Mouse (Mus musculus): ENCODE measurements around the gene Dpyd. TPM values are rescaled to one million over a fixed set of nuclear protein-coding genes. Genes with fewer than 3 reads are reported as not detected.

Gene Dpyd
- polyA plus RNA-seq, 1 experiment, result 0.57 TPM

DNA sequence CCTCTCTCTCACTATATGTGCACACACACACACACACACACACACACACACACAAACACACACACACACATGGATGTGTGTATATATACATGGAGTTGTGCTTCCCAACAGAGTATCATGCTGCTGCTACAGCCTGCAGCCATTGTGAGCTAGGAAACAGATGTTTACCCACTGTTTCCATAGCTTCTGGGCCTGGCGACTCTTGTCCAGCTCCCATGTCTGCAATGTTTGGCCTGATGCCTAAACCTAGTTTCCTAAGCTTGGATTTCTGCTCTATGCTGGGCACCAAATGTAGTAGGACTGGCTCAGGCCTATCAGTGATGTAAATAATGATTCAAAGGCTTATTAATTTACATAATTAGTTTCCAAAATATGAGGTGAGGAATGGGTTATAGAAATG lies 524.7 kb downstream of the Dpyd start:
- Histone ChIP-seq H3K9me3 (replicated peaks; ENCODE audit: control insufficient read depth, insufficient read depth, low read length, poor library complexity, severe bottlenecking) (no peaks in the 10 kb centered on the region), H3K4me1 (ENCODE audit: control insufficient read depth, insufficient read depth, low read length) (no peaks in the 10 kb centered on the region), H3K27me3 (ENCODE audit: control insufficient read depth, insufficient read depth, low read length, poor library complexity, severe bottlenecking) (no peaks in the 10 kb centered on the region), H3K27ac (ENCODE audit: insufficient read depth, low read length) (no peak overlapping the region), H3K9ac (ENCODE audit: low read depth, poor library complexity, severe bottlenecking) (no peak overlapping the region), H3K36me3 (ENCODE audit: control insufficient read depth, insufficient read depth, low read length, poor library complexity, severe bottlenecking) (no peaks in the 10 kb centered on the region), H3K4me3 (ENCODE audit: low read depth, low read length) (no peak overlapping the region)
- no peak for TF ChIP-seq EP300 (IDR thresholded peaks at IDR 0.05; ENCODE audit: insufficient read depth, low read depth, low read length)
- no peak for TF ChIP-seq CTCF (IDR thresholded peaks at IDR 0.05; ENCODE audit: low read depth, low read length)
- TF ChIP-seq POLR2A (IDR thresholded peaks at IDR 0.05; ENCODE audit: insufficient read depth, low read length), result no peak

DNA sequence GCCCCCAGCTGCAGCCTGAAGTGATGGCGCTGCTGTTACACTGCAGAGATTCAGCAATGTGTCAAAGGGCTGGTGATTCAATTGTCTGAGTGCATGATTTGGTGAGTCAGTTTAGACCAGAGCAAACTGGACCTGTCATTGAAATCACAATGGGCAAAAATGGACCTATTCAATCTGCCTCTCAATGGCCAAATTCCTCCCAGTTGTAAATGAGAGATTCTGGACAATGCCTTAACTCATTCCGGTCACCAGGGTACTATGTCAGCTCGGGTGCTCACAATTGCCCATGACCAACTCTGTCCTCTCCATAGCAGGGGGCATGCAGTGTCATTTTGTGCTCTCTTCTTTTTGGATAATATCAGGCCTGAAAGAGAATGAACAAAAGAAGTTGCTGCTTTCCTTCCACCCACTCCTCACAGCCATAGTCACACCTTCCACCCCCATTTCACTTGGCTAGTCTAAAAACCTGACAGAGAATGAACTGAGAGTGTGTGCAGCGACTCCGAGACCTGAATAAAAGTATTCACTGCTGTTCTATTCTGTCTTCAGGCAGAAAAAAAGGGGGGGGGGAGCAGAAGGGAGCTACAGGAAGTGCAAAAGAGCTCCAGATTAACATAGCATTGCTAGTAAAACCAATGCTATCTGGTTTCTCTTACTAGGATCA lies 533.4 kb downstream of the Dpyd start:
- Histone ChIP-seq H3K27me3 (ENCODE audit: control insufficient read depth, insufficient read depth, low read length, poor library complexity, severe bottlenecking) (no peaks in the 10 kb centered on the region), H3K36me3 (ENCODE audit: control insufficient read depth, insufficient read depth, low read length, poor library complexity, severe bottlenecking) (no peaks in the 10 kb centered on the region), H3K27ac (ENCODE audit: insufficient read depth, low read length) (peak overlapping the region; percentile 94), H3K9ac (ENCODE audit: low read depth, poor library complexity, severe bottlenecking) (no peak overlapping the region), H3K9me3 (replicated peaks; ENCODE audit: control insufficient read depth, insufficient read depth, low read length, poor library complexity, severe bottlenecking) (no peaks in the 10 kb centered on the region), H3K4me1 (ENCODE audit: control insufficient read depth, insufficient read depth, low read length) (no peaks in the 10 kb centered on the region), H3K4me3 (ENCODE audit: low read depth, low read length) (no peak overlapping the region)
- TF ChIP-seq CTCF (IDR thresholded peaks at IDR 0.05; ENCODE audit: low read depth, low read length) (no peak), EP300 (IDR thresholded peaks at IDR 0.05; ENCODE audit: insufficient read depth, low read depth, low read length) (peak; percentile 63; the same call in 1 of the 2 replicates)

DNA sequence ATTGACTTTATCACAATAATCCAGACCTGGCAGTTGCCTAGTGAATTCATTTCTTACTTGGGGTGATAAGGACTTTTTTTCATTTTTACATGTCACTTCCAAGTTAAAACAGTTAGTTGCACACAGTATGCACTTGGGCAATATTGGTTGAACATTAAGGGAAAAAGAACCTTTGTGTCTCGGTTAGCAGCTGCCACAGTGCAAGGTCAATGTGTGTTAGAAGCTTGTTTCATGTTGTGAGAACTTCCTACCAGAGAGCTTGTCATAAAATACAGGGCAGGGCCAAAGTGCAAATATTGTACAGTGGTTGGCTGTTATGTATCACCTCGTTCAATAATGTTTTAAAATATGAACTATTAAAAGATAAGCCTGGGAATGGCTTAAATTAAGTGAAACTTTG lies 564.1 kb downstream of the Dpyd start:
- Histone ChIP-seq H3K4me3 (ENCODE audit: low read depth, low read length) (no peak overlapping the region), H3K27me3 (ENCODE audit: control insufficient read depth, insufficient read depth, low read length, poor library complexity, severe bottlenecking) (no peaks in the 10 kb centered on the region), H3K36me3 (ENCODE audit: control insufficient read depth, insufficient read depth, low read length, poor library complexity, severe bottlenecking) (no peaks in the 10 kb centered on the region), H3K27ac (ENCODE audit: insufficient read depth, low read length) (no peak overlapping the region), H3K9me3 (replicated peaks; ENCODE audit: control insufficient read depth, insufficient read depth, low read length, poor library complexity, severe bottlenecking) (no peaks in the 10 kb centered on the region; the same call in 1 of the 2 replicates), H3K4me1 (ENCODE audit: control insufficient read depth, insufficient read depth, low read length) (no peaks in the 10 kb centered on the region), H3K9ac (ENCODE audit: low read depth, poor library complexity, severe bottlenecking) (no peak overlapping the region)
- no peak for TF ChIP-seq POLR2A (IDR thresholded peaks at IDR 0.05; ENCODE audit: insufficient read depth, low read length)
- no peak for TF ChIP-seq CTCF (IDR thresholded peaks at IDR 0.05; ENCODE audit: low read depth, low read length)
- no peak for TF ChIP-seq EP300 (IDR thresholded peaks at IDR 0.05; ENCODE audit: insufficient read depth, low read depth, low read length)

DNA sequence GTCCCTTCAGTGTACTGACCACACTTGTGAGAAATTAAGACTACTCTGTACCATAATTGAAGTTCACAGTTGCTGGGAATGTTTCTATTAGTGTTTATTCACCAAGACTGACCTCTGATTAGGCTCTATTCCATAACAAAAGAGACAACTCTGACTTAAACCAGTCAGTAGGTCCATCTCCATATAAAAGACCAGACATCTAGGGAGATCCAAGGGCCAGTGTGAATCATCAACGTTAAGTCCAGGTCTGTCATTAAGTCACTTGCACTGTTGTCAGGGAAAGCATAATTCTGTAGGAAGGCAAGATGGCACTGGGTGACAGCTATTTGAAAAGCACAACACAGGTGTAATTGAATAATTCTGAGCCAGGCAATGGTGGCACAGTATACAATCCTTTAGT lies 566.1 kb downstream of the Dpyd start:
- Histone ChIP-seq H3K36me3 (ENCODE audit: control insufficient read depth, insufficient read depth, low read length, poor library complexity, severe bottlenecking) (no peaks in the 10 kb centered on the region), H3K27ac (ENCODE audit: insufficient read depth, low read length) (no peak overlapping the region), H3K4me1 (ENCODE audit: control insufficient read depth, insufficient read depth, low read length) (no peaks in the 10 kb centered on the region), H3K9me3 (replicated peaks; ENCODE audit: control insufficient read depth, insufficient read depth, low read length, poor library complexity, severe bottlenecking) (no peaks in the 10 kb centered on the region; the same call in 1 of the 2 replicates), H3K27me3 (ENCODE audit: control insufficient read depth, insufficient read depth, low read length, poor library complexity, severe bottlenecking) (no peaks in the 10 kb centered on the region), H3K4me3 (ENCODE audit: low read depth, low read length) (no peak overlapping the region), H3K9ac (ENCODE audit: low read depth, poor library complexity, severe bottlenecking) (no peak overlapping the region)
- no peak for TF ChIP-seq EP300 (IDR thresholded peaks at IDR 0.05; ENCODE audit: insufficient read depth, low read depth, low read length)
- TF ChIP-seq CTCF (IDR thresholded peaks at IDR 0.05; ENCODE audit: low read depth, low read length), result no peak
- TF ChIP-seq POLR2A (IDR thresholded peaks at IDR 0.05; ENCODE audit: insufficient read depth, low read length), result no peak

DNA sequence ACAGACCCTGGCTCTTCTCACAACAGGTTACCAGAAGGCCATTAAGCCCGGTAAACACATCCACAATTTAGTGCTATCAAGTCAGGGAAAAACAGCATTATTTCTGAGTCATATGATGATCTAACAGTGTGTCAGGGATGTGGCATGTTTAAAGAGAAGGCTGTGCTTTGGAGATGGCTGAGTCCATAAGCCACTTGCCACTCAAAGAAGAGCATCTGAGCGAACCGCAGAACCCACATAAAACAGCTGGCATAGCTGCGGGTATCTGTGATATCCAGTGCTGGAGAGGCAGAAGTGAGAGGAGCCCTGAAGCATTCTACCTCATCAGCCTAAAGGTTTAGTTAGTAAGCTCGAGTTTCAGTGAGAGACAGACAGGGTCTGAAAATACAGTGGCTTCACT lies 581.1 kb downstream of the Dpyd start:
- Histone ChIP-seq H3K36me3 (ENCODE audit: control insufficient read depth, insufficient read depth, low read length, poor library complexity, severe bottlenecking) (no peaks in the 10 kb centered on the region), H3K4me1 (ENCODE audit: control insufficient read depth, insufficient read depth, low read length) (no peaks in the 10 kb centered on the region), H3K9ac (ENCODE audit: low read depth, poor library complexity, severe bottlenecking) (no peak overlapping the region), H3K27me3 (ENCODE audit: control insufficient read depth, insufficient read depth, low read length, poor library complexity, severe bottlenecking) (no peaks in the 10 kb centered on the region), H3K4me3 (ENCODE audit: low read depth, low read length) (no peak overlapping the region), H3K27ac (ENCODE audit: insufficient read depth, low read length) (no peak overlapping the region), H3K9me3 (replicated peaks; ENCODE audit: control insufficient read depth, insufficient read depth, low read length, poor library complexity, severe bottlenecking) (no peaks in the 10 kb centered on the region)
- no peak for TF ChIP-seq CTCF (IDR thresholded peaks at IDR 0.05; ENCODE audit: low read depth, low read length)
- no peak for TF ChIP-seq EP300 (IDR thresholded peaks at IDR 0.05; ENCODE audit: insufficient read depth, low read depth, low read length)
- no peak for TF ChIP-seq POLR2A (IDR thresholded peaks at IDR 0.05; ENCODE audit: insufficient read depth, low read length)

DNA sequence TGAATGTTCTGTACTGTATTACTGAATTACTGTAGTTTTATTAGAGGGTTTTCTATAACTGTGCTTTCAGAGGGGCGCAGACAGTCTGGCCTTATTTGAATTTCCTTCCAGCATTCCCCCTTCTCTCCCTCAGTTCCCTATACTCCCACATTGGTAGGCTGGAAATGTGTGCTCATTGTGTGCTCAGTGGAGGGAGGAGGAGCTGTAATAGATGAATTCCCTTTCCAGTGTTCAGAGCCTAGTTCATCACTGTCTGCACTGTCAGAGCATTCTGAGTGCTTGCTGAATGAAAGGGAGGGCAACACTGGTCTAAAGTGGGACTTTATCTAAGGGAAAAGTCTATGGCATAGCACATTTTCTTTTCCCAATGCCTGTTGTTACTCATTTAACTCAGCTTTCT lies 582.9 kb downstream of the Dpyd start:
- no peak for TF ChIP-seq POLR2A (IDR thresholded peaks at IDR 0.05; ENCODE audit: insufficient read depth, low read length)
- no peak for TF ChIP-seq CTCF (IDR thresholded peaks at IDR 0.05; ENCODE audit: low read depth, low read length)
- no peak for TF ChIP-seq EP300 (IDR thresholded peaks at IDR 0.05; ENCODE audit: insufficient read depth, low read depth, low read length)
- H3K9ac ChIP-seq (ENCODE audit: low read depth, poor library complexity, severe bottlenecking), result no peak overlapping the region
- no peaks in the 10 kb centered on the region for H3K36me3 ChIP-seq (ENCODE audit: control insufficient read depth, insufficient read depth, low read length, poor library complexity, severe bottlenecking)
- H3K27me3 ChIP-seq (ENCODE audit: control insufficient read depth, insufficient read depth, low read length, poor library complexity, severe bottlenecking), result no peaks in the 10 kb centered on the region
- H3K27ac ChIP-seq (ENCODE audit: insufficient read depth, low read length), result no peak overlapping the region
- no peak overlapping the region for H3K4me3 ChIP-seq (ENCODE audit: low read depth, low read length)
- H3K4me1 ChIP-seq (ENCODE audit: control insufficient read depth, insufficient read depth, low read length), result no peaks in the 10 kb centered on the region
- no peaks in the 10 kb centered on the region for H3K9me3 ChIP-seq (replicated peaks; ENCODE audit: control insufficient read depth, insufficient read depth, low read length, poor library complexity, severe bottlenecking)
